In the genomic region with DNA sequence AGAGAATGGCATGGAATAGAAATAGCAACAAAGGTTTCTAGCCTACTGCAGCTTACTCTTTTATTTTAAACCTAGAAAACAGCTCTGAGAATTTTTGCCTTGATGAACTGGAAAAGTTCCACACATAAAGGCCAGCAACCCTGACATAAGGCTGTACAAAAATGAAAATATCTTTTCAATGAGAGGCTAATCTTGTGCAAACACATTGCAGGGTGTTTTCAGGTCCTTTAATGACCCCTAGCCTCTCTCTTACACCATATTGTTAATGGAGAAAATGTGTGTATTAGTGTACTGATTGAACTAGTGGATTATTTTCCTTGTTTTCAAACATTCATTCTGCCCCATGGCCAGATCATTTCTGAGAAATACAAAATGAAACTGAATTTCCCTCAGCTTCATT, we compare ENCODE assay signal across 22 mouse cellular contexts.
DNase-seq lines count a peak whose midpoint lies in the region; ATAC-seq and TF ChIP-seq lines count a peak whose summit lies in the region.
"Had no signal": no experiment of that assay in that cellular context is flagged by ENCODE, and none has a peak within 500 bp of the region (broad histone marks: within the 10 kb centered on the region; RNA-seq: fewer than 3 reads in every experiment).

No protein-coding gene starts in this region.

- no peaks in the 10 kb centered on the region for H3K27me3 ChIP-seq in hindbrain, embryonic 14.5 days (ENCODE audit: control insufficient read depth, insufficient read depth, low read length)
- no peaks in the 10 kb centered on the region for H3K27me3 ChIP-seq in hindbrain, postnatal 0 days (ENCODE audit: insufficient read depth, low read length)
- H3K27me3 ChIP-seq in kidney, adult 2 months (replicated peaks; ENCODE audit: control insufficient read depth, insufficient read depth, low read length): no peaks in the 10 kb centered on the region
- H3K27me3 ChIP-seq: CH12.LX, Patski had no signal

- H3K4me2 ChIP-seq in hindbrain, embryonic 14.5 days (replicated peaks): no peak overlapping the region
- H3K4me2 ChIP-seq in hindbrain, postnatal 0 days (ENCODE audit: low read depth, low read length): no peak overlapping the region

- peak; percentile 16 for DNase-seq in hindbrain, embryonic 14.5 days (ENCODE audit: low spot score)
- no peak for DNase-seq in hindbrain, postnatal 0 days (ENCODE audit: low spot score)
- DNase-seq in right cerebral cortex, postnatal 25 days: no peak
- DNase-seq in cerebellum, adult 18-20 months: no peak
- no peak for DNase-seq in kidney, adult 2 months
- DNase-seq: adrenal gland, adult 2 months; adrenal gland, adult 8-10 months; adrenal gland, postnatal 10 days; adrenal gland, postnatal 14 days; adrenal gland, postnatal 25 days; adrenal gland, postnatal 36 days; B cell, adult 2 months; cerebellum, adult 11 months; cerebellum, adult 11-12 months had no signal

- no peak overlapping the region for H3K4me3 ChIP-seq in hindbrain, embryonic 14.5 days (replicated peaks; ENCODE audit: low read length)
- no peak overlapping the region for H3K4me3 ChIP-seq in hindbrain, postnatal 0 days (ENCODE audit: low read length)
- H3K4me3 ChIP-seq in kidney, adult 2 months (ENCODE audit: insufficient read depth, low read depth, low read length): no peak overlapping the region

- no peaks in the 10 kb centered on the region for H3K36me3 ChIP-seq in hindbrain, embryonic 14.5 days (replicated peaks; ENCODE audit: control insufficient read depth, insufficient read depth)
- no peaks in the 10 kb centered on the region for H3K36me3 ChIP-seq in hindbrain, postnatal 0 days (ENCODE audit: insufficient read depth, low read length)
- no peaks in the 10 kb centered on the region for H3K36me3 ChIP-seq in kidney, adult 2 months (ENCODE audit: control insufficient read depth, insufficient read depth, low read length)
- H3K36me3 ChIP-seq: G1E had no signal

- TF ChIP-seq CTCF in hindbrain, postnatal 0 days (IDR thresholded peaks at IDR 0.05; ENCODE audit: low read depth): no peak
- no peak for TF ChIP-seq CTCF in kidney, adult 2 months (conservative IDR thresholded peaks at IDR 0.05; ENCODE audit: insufficient read depth, insufficient read length, low read depth, low read length)

- no peak for ATAC-seq in hindbrain, embryonic 14.5 days (ENCODE audit: low FRiP score)
- no peak for ATAC-seq in hindbrain, postnatal 0 days
- 0 out of 2 replicates have a peak, but pooled peaks have one; percentile 52 for ATAC-seq in erythroblast, adult 5-6 weeks (replicated peaks; ENCODE audit: low FRiP score, poor library complexity, severe bottlenecking)
- peak; percentile 53 for ATAC-seq in erythroid progenitor cell, adult 5-6 weeks (replicated peaks; ENCODE audit: low FRiP score, poor library complexity, severe bottlenecking)
- peak; percentile 50; the same call in 1 of the 2 replicates for ATAC-seq in megakaryocyte-erythroid progenitor cell, adult 5-6 weeks (replicated peaks; ENCODE audit: low FRiP score, low TSS enrichment, poor library complexity, severe bottlenecking)
- ATAC-seq: activated CD4-positive, CD25-positive, alpha-beta regulatory T cell, adult 4 months; CD4-positive, CD25-positive, alpha-beta regulatory T cell, adult 4 months; Patski had no signal

- TF ChIP-seq POLR2A in kidney, adult 2 months (IDR thresholded peaks at IDR 0.05; ENCODE audit: low read depth, low read length): no peak

- no peak overlapping the region for H3K9ac ChIP-seq in hindbrain, embryonic 14.5 days
- H3K9ac ChIP-seq in hindbrain, postnatal 0 days (replicated peaks; ENCODE audit: low read length): no peak overlapping the region

- no peak overlapping the region for H3K27ac ChIP-seq in hindbrain, embryonic 14.5 days
- no peak overlapping the region for H3K27ac ChIP-seq in hindbrain, postnatal 0 days
- H3K27ac ChIP-seq in kidney, adult 2 months (ENCODE audit: insufficient read depth, low read depth, low read length): no peak overlapping the region

- no peaks in the 10 kb centered on the region for H3K4me1 ChIP-seq in hindbrain, embryonic 14.5 days (replicated peaks; ENCODE audit: control insufficient read depth, insufficient read depth, low read length)
- H3K4me1 ChIP-seq in hindbrain, postnatal 0 days (ENCODE audit: insufficient read depth, low read length): no peaks in the 10 kb centered on the region
- H3K4me1 ChIP-seq in kidney, adult 2 months (ENCODE audit: control insufficient read depth, insufficient read depth, low read length): no peaks in the 10 kb centered on the region

- H3K9me3 ChIP-seq in hindbrain, embryonic 14.5 days (ENCODE audit: control insufficient read depth, low read length): no peaks in the 10 kb centered on the region
- no peaks in the 10 kb centered on the region for H3K9me3 ChIP-seq in hindbrain, postnatal 0 days (ENCODE audit: low read length)
- H3K9me3 ChIP-seq: G1E had no signal

Comparison
In these comparisons a context has a peak if more than half of its experiments do, and no peak if none do; other contexts are left out.
1. ATAC-seq: peak in erythroblast, adult 5-6 weeks (single experiment), erythroid progenitor cell, adult 5-6 weeks (single experiment) and megakaryocyte-erythroid progenitor cell, adult 5-6 weeks (single experiment); none in hindbrain, embryonic 14.5 days (single experiment) and hindbrain, postnatal 0 days (single experiment).